Mouse (Mus musculus) olfactory bulb, adult 2 months (tissue): Measurements from ENCODE around the gene Cd101. TPM values are rescaled to one million over a fixed set of nuclear protein-coding genes. Genes with fewer than 3 reads are reported as not detected.

Experiments
- H3K27ac ChIP-seq: fragments of 200-500 bp; 2 replicates; pipeline ENCODE4 v1.5.1; 2012; ENCODE audit warnings: low read depth, low read length; ENCODE audit not compliant: insufficient read depth
- H3K4me1 ChIP-seq: fragments of 200-500 bp; 2 replicates; pipeline ENCODE4 v1.6.1; 2012; ENCODE audit warnings: low read length; ENCODE audit not compliant: control insufficient read depth, insufficient read depth
- H3K4me3 ChIP-seq: fragments of 200-500 bp; 2 replicates; pipeline ENCODE4 v1.5.1; 2012; ENCODE audit warnings: mild to moderate bottlenecking, low read depth, low read length, moderate library complexity; ENCODE audit not compliant: insufficient read depth
- CTCF ChIP-seq: fragments of 200-500 bp; IDR thresholded peaks from 2 replicates; pipeline ENCODE4 v1.5.1; 2012; ENCODE audit warnings: low read depth, mild to moderate bottlenecking, low read length, moderate library complexity; ENCODE audit not compliant: insufficient read depth
- POLR2A ChIP-seq: fragments of 200-500 bp; IDR thresholded peaks from 2 replicates; pipeline ENCODE4 v1.6.1; 2012; ENCODE audit warnings: mild to moderate bottlenecking, low read depth, low read length, moderate library complexity; ENCODE audit not compliant: insufficient read depth
- WGBS: fragments of 180-500 bp; shearing (Covaris S2); methylation state at CpG from one replicate; pipeline ENCODE4 v1.1.7; 2018; 5-methylcytosine and 5-hydroxymethylcytosine counted together
- polyA plus RNA-seq: library from polyadenylated mRNA; stranded (reverse); fragments of >200 nt; gene quantifications from 2 replicates; pipeline ENCODE4 v1.2.4, GENCODE M21; 2012; ENCODE audit warnings: low replicate concordance; ENCODE audit not compliant: missing spikeins, insufficient read depth, insufficient read length

Cd101 gene
- polyA plus RNA-seq, 1 experiment, result not detected

DNA sequence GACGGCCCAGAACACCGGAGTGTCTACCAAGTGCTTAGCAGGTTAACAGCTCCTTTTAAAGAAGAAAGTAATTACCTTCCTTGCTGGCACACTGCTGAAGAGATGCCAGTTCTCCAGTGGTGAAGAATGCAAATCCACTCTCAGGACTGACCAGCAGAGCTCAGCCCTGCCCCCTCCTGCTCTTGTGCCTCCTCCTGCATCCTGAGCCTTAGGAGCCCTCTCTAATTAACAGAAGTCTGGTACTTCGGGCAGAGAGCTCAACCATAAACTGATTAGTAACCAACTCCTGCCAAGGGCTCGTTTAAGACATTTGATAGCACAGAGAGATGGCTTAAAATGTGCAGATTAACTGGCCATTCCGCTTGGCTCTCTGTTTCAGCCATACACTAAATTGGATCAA, 39.3 kb upstream of the Cd101 start:
- Histone ChIP-seq H3K4me3 (no peak overlapping the region), H3K27ac (no peak overlapping the region), H3K4me1 (peaks cover 11% of the 10 kb centered on the region)
- 62% methylated on average over 5 of the region's 5 CpGs for WGBS
- TF ChIP-seq CTCF (no peak), POLR2A (no peak)

DNA sequence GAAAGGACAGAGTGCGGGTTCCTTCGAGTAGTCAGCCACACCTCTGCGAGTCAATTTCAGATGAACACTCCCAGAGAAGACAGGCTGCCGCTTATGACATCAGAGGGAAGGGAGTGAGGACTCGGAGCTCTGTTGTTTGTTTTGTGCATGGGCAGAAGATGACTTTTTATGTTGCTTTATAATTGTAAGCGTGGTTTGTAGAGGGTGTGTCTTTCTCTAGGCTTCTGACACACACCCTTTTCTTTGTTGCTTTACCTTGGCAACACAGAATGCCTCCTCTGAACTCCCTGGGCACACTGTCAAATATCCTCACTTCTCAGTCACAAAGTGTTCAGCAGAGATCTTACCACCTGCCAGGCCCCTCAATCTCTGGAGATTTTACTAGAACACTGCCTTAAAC, 36.8 kb upstream of the Cd101 start:
- Histone ChIP-seq H3K27ac (no peak overlapping the region), H3K4me3 (no peak overlapping the region), H3K4me1 (peaks cover 12% of the 10 kb centered on the region)
- TF ChIP-seq CTCF (no peak), POLR2A (no peak)
- 59% methylated on average over 6 of the region's 6 CpGs for WGBS

- TF ChIP-seq CTCF (no peak), POLR2A (no peak)
- H3K4me3 ChIP-seq, result no peak overlapping the region
- no peak overlapping the region for H3K27ac ChIP-seq
- peaks cover 4% of the 10 kb centered on the region; the same call in 1 of the 2 replicates for H3K4me1 ChIP-seq
- WGBS, result 71% methylated on average over 7 of the region's 7 CpGs
Measured at GRCm38 (mm10) chr3:101061865-101062585, 32.7 kb upstream of the Cd101 start.

DNA sequence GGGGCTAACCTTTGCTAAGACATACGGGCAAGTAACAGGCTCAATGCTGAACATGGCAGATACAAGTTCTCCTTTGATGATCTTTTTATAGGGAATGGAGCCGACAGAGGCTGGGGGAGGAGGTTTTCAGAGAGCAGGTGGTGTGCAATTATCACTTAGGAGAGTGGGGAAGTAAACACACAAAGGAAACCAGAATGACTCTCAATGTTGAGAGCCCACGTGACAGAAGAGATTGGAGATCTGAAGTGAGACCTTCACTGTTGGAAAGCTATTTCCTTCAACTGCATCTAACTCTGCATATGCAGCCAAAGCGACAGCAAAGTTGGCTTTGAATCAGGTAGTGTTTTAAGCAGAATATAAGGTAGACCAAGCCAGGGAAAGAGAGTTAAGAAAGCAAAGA, 29.9 kb upstream of the Cd101 start:
- WGBS, result 69% methylated on average over 4 of the region's 4 CpGs
- H3K27ac ChIP-seq, result no peak overlapping the region
- peaks cover 4% of the 10 kb centered on the region; the same call in 1 of the 2 replicates for H3K4me1 ChIP-seq
- no peak overlapping the region for H3K4me3 ChIP-seq
- TF ChIP-seq CTCF (no peak), POLR2A (no peak)

DNA sequence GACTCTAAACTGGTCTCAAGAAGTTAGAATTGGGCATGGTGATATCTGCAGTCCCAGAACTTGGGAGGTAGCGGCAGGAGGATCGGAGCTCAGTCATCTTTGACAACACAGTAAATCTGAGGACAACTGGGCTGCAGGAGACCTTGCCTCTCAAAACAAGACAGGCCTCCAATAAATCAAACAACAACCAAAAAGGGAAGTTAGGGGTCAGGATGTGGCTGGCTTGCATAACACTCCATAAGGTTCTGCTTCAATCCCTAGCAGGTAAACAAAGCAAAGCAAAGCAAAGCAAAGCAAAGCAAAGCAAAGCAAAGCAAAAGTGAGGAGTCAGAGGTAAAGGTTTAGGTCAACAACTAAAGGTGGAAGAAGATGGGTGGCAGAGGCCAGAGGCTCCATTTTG, 28.8 kb upstream of the Cd101 start:
- WGBS, result 91% methylated on average over 2 of the region's 2 CpGs
- TF ChIP-seq CTCF, result no peak
- no peak for TF ChIP-seq POLR2A
- H3K4me3 ChIP-seq, result no peak overlapping the region
- H3K27ac ChIP-seq, result no peak overlapping the region
- peaks cover 4% of the 10 kb centered on the region; the same call in 1 of the 2 replicates for H3K4me1 ChIP-seq

GRCm38 (mm10) chr3:101055216-101055615, 25.9 kb upstream of the Cd101 start:
- 89% methylated on average over 8 of the region's 8 CpGs for WGBS
- H3K4me3 ChIP-seq, result no peak overlapping the region
- no peak for TF ChIP-seq POLR2A
- no peak for TF ChIP-seq CTCF

GRCm38 (mm10) chr3:101051601-101052000, 22.2 kb upstream of the Cd101 start:
- no peak overlapping the region for H3K27ac ChIP-seq
- peaks cover 26% of the 10 kb centered on the region for H3K4me1 ChIP-seq
- TF ChIP-seq POLR2A (no peak), CTCF (no peak)
- H3K4me3 ChIP-seq, result no peak overlapping the region
- WGBS, result 80% methylated on average over 4 of the region's 4 CpGs

More at GRCm38 (mm10) chr3:101055216-101055615, 25.9 kb upstream of the Cd101 start:
- no peak overlapping the region for H3K27ac ChIP-seq
- peaks cover 3% of the 10 kb centered on the region; the same call in 1 of the 2 replicates for H3K4me1 ChIP-seq

GRCm38 (mm10) chr3:101049997-101050396, 20.6 kb upstream of the Cd101 start:
- H3K4me1 ChIP-seq, result peaks cover 31% of the 10 kb centered on the region
- 90% methylated on average over 9 of the region's 9 CpGs for WGBS
- H3K27ac ChIP-seq, result no peak overlapping the region
- no peak overlapping the region for H3K4me3 ChIP-seq
- TF ChIP-seq CTCF, result no peak
- TF ChIP-seq POLR2A, result no peak

GRCm38 (mm10) chr3:101048781-101049180, 19.4 kb upstream of the Cd101 start:
- 64% methylated on average over 2 of the region's 2 CpGs for WGBS
- peaks cover 31% of the 10 kb centered on the region for H3K4me1 ChIP-seq

More at GRCm38 (mm10) chr3:101048781-101049180, 19.4 kb upstream of the Cd101 start:
- H3K27ac ChIP-seq, result no peak overlapping the region
- TF ChIP-seq CTCF (no peak), POLR2A (no peak)
- H3K4me3 ChIP-seq, result no peak overlapping the region
